Mouse (Mus musculus) heart, postnatal 25 days (tissue): ENCODE data around the gene Pa2g4. TPM values are rescaled to one million over a fixed set of nuclear protein-coding genes. Genes with fewer than 3 reads are reported as not detected.
"Not testable (repeated sequence)": the region's sequence is repeated elsewhere in the genome, so short reads cannot be mapped to it uniquely, and the experiment has no call there.

Source experiments
- DNase-seq: peaks from one replicate; pipeline ENCODE4 v3.0.0; 2022; ENCODE audit warnings: low spot score
- intact Hi-C: fragments of 180-260 bp; cut with DNase I; formaldehyde crosslinking; loops from one replicate; pipeline ENCODE4 v1.15.1; 2025
- total RNA-seq, 2 experiments: library from RNA; stranded (reverse); gene quantifications; 2 replicates each; pipeline ENCODE4 v1.2.3; 2021

Pa2g4 gene
- total RNA-seq, 2 experiments from 2014 or later = 45.8 to 48.6 TPM

- intact Hi-C loops = no loop called here
- peak; percentile 48 for DNase-seq
These were observed 17.9 kb upstream of the Pa2g4 start for GRCm38 (mm10) chr10:128583644-128584043.

GRCm38 (mm10) chr10:128579731-128580130 lies 13.9 kb upstream of the Pa2g4 start:
- no peak for DNase-seq
- intact Hi-C loops = no loop called here

GRCm38 (mm10) chr10:128579298-128579697 lies 13.5 kb upstream of the Pa2g4 start:
- DNase-seq = no peak
- intact Hi-C loops = no loop called here

- intact Hi-C loops = no loop called here
- DNase-seq = no peak
These were observed 12.5 kb upstream of the Pa2g4 start for GRCm38 (mm10) chr10:128578330-128578729.

- intact Hi-C loops = no loop called here
- DNase-seq = no peak
These were observed 9.3 kb upstream of the Pa2g4 start for GRCm38 (mm10) chr10:128575063-128575462.

GRCm38 (mm10) chr10:128565206-128565787 lies 490 bp downstream of the Pa2g4 start:
- intact Hi-C loops = loop anchor here (5.0 kb wide), 1 partner anchor 107 kb away; the partner anchor contains the start of gene Suox
- DNase-seq = peak; percentile 23

- intact Hi-C loops = loop anchor here (1.0 kb wide), 1 partner anchor 12 kb away; no protein-coding TSS in a partner anchor
These were observed 2.2 kb downstream of the Pa2g4 start for GRCm38 (mm10) chr10:128563544-128563943.

GRCm38 (mm10) chr10:128556963-128557362 lies 8.8 kb downstream of the Pa2g4 start:
- intact Hi-C loops = no loop called here

More at GRCm38 (mm10) chr10:128563544-128563943, 2.2 kb downstream of the Pa2g4 start:
- DNase-seq = no peak

GRCm38 (mm10) chr10:128556286-128556685 lies 9.5 kb downstream of the Pa2g4 start:
- DNase-seq = no peak
- intact Hi-C loops = no loop called here

More at GRCm38 (mm10) chr10:128556963-128557362, 8.8 kb downstream of the Pa2g4 start:
- no peak for DNase-seq

- intact Hi-C loops, DNase-seq: not testable (repeated sequence)
These were observed 10.2 kb downstream of the Pa2g4 start for GRCm38 (mm10) chr10:128555567-128555966.

- DNase-seq, intact Hi-C loops: not testable (repeated sequence)
These were observed 15.5 kb downstream of the Pa2g4 start for GRCm38 (mm10) chr10:128550144-128550823.

- intact Hi-C loops = loop anchor here (5.0 kb wide), 1 partner anchor 52 kb away; the partner anchor contains the start of gene Myl6b
- DNase-seq = not testable (repeated sequence)
These were observed 16.1 kb downstream of the Pa2g4 start for GRCm38 (mm10) chr10:128549682-128550057.

GRCm38 (mm10) chr10:128548947-128549681 lies 16.7 kb downstream of the Pa2g4 start, which contains the start of gene Rpl41:
Gene Rpl41 (minus strand): TSS chr10:128549305.
- intact Hi-C loops = loop anchor here (5.0 kb wide), 1 partner anchor 52 kb away; the partner anchor contains the start of gene Myl6b
- DNase-seq = peak; percentile 93

- DNase-seq = peak; percentile 18
- intact Hi-C loops = loop anchor here (5.0 kb wide), 1 partner anchor 51 kb away; the partner anchor contains the start of gene Myl6b
These were observed 17.6 kb downstream of the Pa2g4 start for GRCm38 (mm10) chr10:128548051-128548791.

GRCm38 (mm10) chr10:128547361-128548032 lies 18.3 kb downstream of the Pa2g4 start, which contains the start of gene Zc3h10:
Gene Zc3h10 (minus strand): TSS chr10:128547774.
- intact Hi-C loops = loop anchor here (5.0 kb wide), 1 partner anchor 50 kb away; the partner anchor contains the start of gene Myl6b
- DNase-seq = peak; percentile 91

GRCm38 (mm10) chr10:128546787-128547186 lies 19.0 kb downstream of the Pa2g4 start:
- intact Hi-C loops = loop anchor here (5.0 kb wide), 1 partner anchor 49 kb away; the partner anchor contains the start of gene Myl6b
- no peak for DNase-seq

- no peak for DNase-seq
- intact Hi-C loops = loop anchor here (5.0 kb wide), 1 partner anchor 49 kb away; the partner anchor contains the start of gene Myl6b
These were observed 19.4 kb downstream of the Pa2g4 start for GRCm38 (mm10) chr10:128546361-128546760.

- DNase-seq = no peak
- intact Hi-C loops = loop anchor here (5.0 kb wide), 1 partner anchor 48 kb away; the partner anchor contains the start of gene Myl6b
These were observed 20.3 kb downstream of the Pa2g4 start for GRCm38 (mm10) chr10:128545570-128545898.
